Mouse (Mus musculus): ENCODE data around the gene 2300002M23Rik.

The 2300002M23Rik gene

GRCm38 (mm10) chr17:35567150-35567549, at the start of gene 2300002M23Rik:
Gene 2300002M23Rik (plus strand): TSS chr17:35567450.
- no peak for DNase-seq (ENCODE audit: low spot score)

GRCm38 (mm10) chr17:35517526-35517925, 49.7 kb upstream of the 2300002M23Rik start:
- DNase-seq (ENCODE audit: low spot score) = no peak

GRCm38 (mm10) chr17:35524354-35524753, 42.9 kb upstream of the 2300002M23Rik start:
- DNase-seq (ENCODE audit: low spot score) = no peak

- DNase-seq (ENCODE audit: low spot score) = no peak
These were observed 40.6 kb upstream of the 2300002M23Rik start for GRCm38 (mm10) chr17:35526644-35527043.

- no peak for DNase-seq (ENCODE audit: low spot score)
These were observed 34.9 kb upstream of the 2300002M23Rik start for GRCm38 (mm10) chr17:35532360-35532759.

- no peak for DNase-seq (ENCODE audit: low spot score)
These were observed 34.3 kb upstream of the 2300002M23Rik start, which contains the start of gene Psors1c2 for GRCm38 (mm10) chr17:35532901-35533300. Gene Psors1c2 (plus strand): TSS chr17:35533201.

GRCm38 (mm10) chr17:35534343-35534742, 32.9 kb upstream of the 2300002M23Rik start:
- DNase-seq (ENCODE audit: low spot score) = peak; percentile 70

- no peak for DNase-seq (ENCODE audit: low spot score)
These were observed 29.8 kb upstream of the 2300002M23Rik start for GRCm38 (mm10) chr17:35537421-35537820.

GRCm38 (mm10) chr17:35538476-35538875, 28.8 kb upstream of the 2300002M23Rik start:
- DNase-seq (ENCODE audit: low spot score) = no peak

- DNase-seq (ENCODE audit: low spot score) = no peak
These were observed 27.7 kb upstream of the 2300002M23Rik start for GRCm38 (mm10) chr17:35539540-35539939.

- no peak for DNase-seq (ENCODE audit: low spot score)
These were observed 24.4 kb upstream of the 2300002M23Rik start for GRCm38 (mm10) chr17:35542761-35543411.

- no peak for DNase-seq (ENCODE audit: low spot score)
These were observed 23.8 kb upstream of the 2300002M23Rik start for GRCm38 (mm10) chr17:35543412-35543861.

GRCm38 (mm10) chr17:35544001-35544400, 23.2 kb upstream of the 2300002M23Rik start:
- no peak for DNase-seq (ENCODE audit: low spot score)

- DNase-seq (ENCODE audit: low spot score) = peak; percentile 25
These were observed 22.6 kb upstream of the 2300002M23Rik start for GRCm38 (mm10) chr17:35544680-35545079.

GRCm38 (mm10) chr17:35547465-35547864, 19.8 kb upstream of the 2300002M23Rik start:
- DNase-seq (ENCODE audit: low spot score) = no peak

GRCm38 (mm10) chr17:35548636-35549035, 18.6 kb upstream of the 2300002M23Rik start:
- DNase-seq (ENCODE audit: low spot score) = no peak

- DNase-seq (ENCODE audit: low spot score) = peak; percentile 76
These were observed 17.7 kb upstream of the 2300002M23Rik start for GRCm38 (mm10) chr17:35549437-35550142.

GRCm38 (mm10) chr17:35550143-35550494, 17.1 kb upstream of the 2300002M23Rik start:
- no peak for DNase-seq (ENCODE audit: low spot score)

- DNase-seq (ENCODE audit: low spot score) = no peak
These were observed 16.4 kb upstream of the 2300002M23Rik start for GRCm38 (mm10) chr17:35550871-35551270.

GRCm38 (mm10) chr17:35551881-35552414, 15.3 kb upstream of the 2300002M23Rik start, which contains the start of gene Cdsn:
Gene Cdsn (plus strand): TSS chr17:35552128.
- no peak for DNase-seq (ENCODE audit: low spot score)

- DNase-seq (ENCODE audit: low spot score) = no peak
These were observed 12.9 kb upstream of the 2300002M23Rik start for GRCm38 (mm10) chr17:35554321-35554720.

GRCm38 (mm10) chr17:35554761-35555397, 12.4 kb upstream of the 2300002M23Rik start:
- DNase-seq (ENCODE audit: low spot score) = no peak
